Mouse (Mus musculus) Patski (cell line): Measurements from ENCODE around the gene Dohh. TPM values are rescaled to one million over a fixed set of nuclear protein-coding genes. Genes with fewer than 3 reads are reported as not detected.

Experiments used
- ATAC-seq: fragments of 100-300 bp; one replicate; pipeline ENCODE4 v1.8.0; 2021
- CTCF ChIA-PET: fragments of 350-600 bp; sonication (Branson Sonifier 250); formaldehyde crosslinking; loops from one replicate; lab custom pipeline; 2022; ENCODE audit warnings: inconsistent platforms; lab: Charles Lee
- POLR2A ChIA-PET: fragments of 350-600 bp; sonication (Branson Sonifier 250); formaldehyde crosslinking; loops from one replicate; lab custom pipeline; 2022; ENCODE audit warnings: antibody characterized with exemption, inconsistent platforms; lab: Charles Lee
- DNase-seq: peaks from one replicate; pipeline ENCODE4 v3.0.0-alpha.2; 2011; ENCODE audit warnings: low read depth, low spot score
- H3K27me3 ChIP-seq: fragments of 371-371 bp; one replicate; pipeline ENCODE4 v1.5.1; 2021
- CTCF ChIP-seq: fragments of 100-300 bp; IDR thresholded peaks from one replicate; pipeline ENCODE4 v1.5.1; 2021
- in situ Hi-C: fragments of 300-500 bp; cut with MboI; formaldehyde crosslinking; loops from 3 replicates; pipeline ENCODE4 v1.11.1; 2018; ENCODE audit warnings: low pct_unique_long_range_greater_than_20kb, mixed read lengths
- polyA plus RNA-seq: library from polyadenylated mRNA; unstranded; gene quantifications from one replicate; pipeline ENCODE4 v1.2.3, GENCODE M21; 2021

Gene Dohh
- polyA plus RNA-seq, 1 experiment from 2014 or later, result 83.4 TPM

- POLR2A ChIA-PET, result interaction anchor here (0.6 kb wide), 1 partner anchor 35 kb away, joined by 5 read pairs; no protein-coding TSS in a partner anchor
- no peak for ATAC-seq
- no peak for DNase-seq
- in situ Hi-C loops, result no loop called here
- CTCF ChIA-PET, result interaction anchor here (1.3 kb wide), 1 partner anchor 26 kb away, joined by 5 read pairs; the partner anchor contains the start of gene Gm48552
- no peak for TF ChIP-seq CTCF
- no peaks in the 10 kb centered on the region for H3K27me3 ChIP-seq
These were observed 30.9 kb downstream of the Dohh start for GRCm38 (mm10) chr10:81415146-81415545.

- ChIA-PET POLR2A (interaction anchor here (0.6 kb wide), 1 partner anchor 36 kb away, joined by 5 read pairs; no protein-coding TSS in a partner anchor), CTCF (interaction anchor here (1.3 to 1.6 kb wide), 3 partner anchors 8 to 26 kb away, joined by 4 to 5 read pairs (median 4); partner anchors contain the start of gene Gm48552)
- H3K27me3 ChIP-seq, result no peaks in the 10 kb centered on the region
- in situ Hi-C loops, result no loop called here
- no peak for ATAC-seq
- TF ChIP-seq CTCF, result no peak
- no peak for DNase-seq
These were observed 31.5 kb downstream of the Dohh start for GRCm38 (mm10) chr10:81415549-81416310.

GRCm38 (mm10) chr10:81416581-81417226 lies 32.5 kb downstream of the Dohh start:
- no peak for DNase-seq
- TF ChIP-seq CTCF, result no peak
- ChIA-PET CTCF (interaction anchor here (0.8 to 1.6 kb wide), 3 partner anchors 9 to 13 kb away, joined by 3 to 4 read pairs (median 4); no protein-coding TSS in a partner anchor), POLR2A (no interaction called here)
- no peak for ATAC-seq
- H3K27me3 ChIP-seq, result no peaks in the 10 kb centered on the region
- in situ Hi-C loops, result no loop called here

- no peak for TF ChIP-seq CTCF
- DNase-seq, result no peak
- in situ Hi-C loops, result no loop called here
- POLR2A ChIA-PET, result no interaction called here
- no peaks in the 10 kb centered on the region for H3K27me3 ChIP-seq
- CTCF ChIA-PET, result interaction anchor here (0.8 to 1.7 kb wide), 4 partner anchors 10 to 22 kb away, joined by 3 to 6 read pairs (median 4); no protein-coding TSS in a partner anchor
- ATAC-seq, result no peak
These were observed 33.3 kb downstream of the Dohh start for GRCm38 (mm10) chr10:81417227-81418215.

- in situ Hi-C loops, result no loop called here
- ATAC-seq (no peak), DNase-seq (no peak)
- no peak for TF ChIP-seq CTCF
- POLR2A ChIA-PET, result no interaction called here
- CTCF ChIA-PET, result interaction anchor here (1.0 to 1.7 kb wide), 2 partner anchors 11 to 23 kb away, joined by 4 to 6 read pairs; no protein-coding TSS in a partner anchor
- no peaks in the 10 kb centered on the region for H3K27me3 ChIP-seq
These were observed 34.2 kb downstream of the Dohh start for GRCm38 (mm10) chr10:81418216-81419070.

- no peak for DNase-seq
These were observed 35.1 kb downstream of the Dohh start for GRCm38 (mm10) chr10:81419111-81419928.

GRCm38 (mm10) chr10:81420191-81420767 lies 36.1 kb downstream of the Dohh start:
- POLR2A ChIA-PET, result no interaction called here

More at GRCm38 (mm10) chr10:81419111-81419928, 35.1 kb downstream of the Dohh start:
- CTCF ChIA-PET, result interaction anchor here (1.7 kb wide), 1 partner anchor 12 kb away, joined by 6 read pairs; no protein-coding TSS in a partner anchor
- in situ Hi-C loops, result no loop called here
- no peaks in the 10 kb centered on the region for H3K27me3 ChIP-seq
- POLR2A ChIA-PET, result no interaction called here
- ATAC-seq, result no peak
- no peak for TF ChIP-seq CTCF

More at GRCm38 (mm10) chr10:81420191-81420767, 36.1 kb downstream of the Dohh start:
- in situ Hi-C loops, result no loop called here
- DNase-seq (no peak), ATAC-seq (no peak)
- no peaks in the 10 kb centered on the region for H3K27me3 ChIP-seq
- TF ChIP-seq CTCF, result no peak
- CTCF ChIA-PET, result no interaction called here
